Mouse (Mus musculus) forebrain, postnatal 0 days (tissue): ENCODE results near the gene Tirap. TPM values are rescaled to one million over a fixed set of nuclear protein-coding genes. Genes with fewer than 3 reads are reported as not detected.

Source experiments
- ATAC-seq: fragments of 200-750 bp; cut with Nextera tagmentation; 2 replicates; pipeline ENCODE4 v1.8.0; 2017; ENCODE audit warnings: mild to moderate bottlenecking, moderate library complexity
- DNase-seq: peaks from one replicate; pipeline ENCODE4 v3.0.0-alpha.2; 2015
- H3K27ac ChIP-seq: fragments of 300-500 bp; sonication (generic); 2 replicates; pipeline ENCODE4 v1.5.1; 2014; ENCODE audit warnings: low read depth, mild to moderate bottlenecking, antibody characterized with exemption, low read length, moderate library complexity, mixed read lengths
- H3K27me3 ChIP-seq: fragments of 300-500 bp; sonication (generic); 2 replicates; pipeline ENCODE4 v1.6.1; 2014; ENCODE audit warnings: mild to moderate bottlenecking, low read length, mixed read lengths; ENCODE audit not compliant: insufficient read depth
- H3K36me3 ChIP-seq: fragments of 300-500 bp; sonication (generic); 2 replicates; pipeline ENCODE4 v1.6.1; 2014; ENCODE audit warnings: mild to moderate bottlenecking, moderate library complexity; ENCODE audit not compliant: insufficient read depth
- H3K4me1 ChIP-seq: fragments of 300-500 bp; sonication (generic); 2 replicates; pipeline ENCODE4 v1.6.1; 2014; ENCODE audit warnings: antibody characterized with exemption; ENCODE audit not compliant: insufficient read depth
- H3K4me2 ChIP-seq: fragments of 300-500 bp; sonication (generic); 2 replicates; pipeline ENCODE4 v1.6.1; 2014; ENCODE audit warnings: low read depth, mild to moderate bottlenecking, moderate library complexity
- H3K4me3 ChIP-seq: fragments of 300-500 bp; sonication (generic); 2 replicates; pipeline ENCODE4 v1.5.1; 2014; ENCODE audit warnings: low read depth, low read length, mixed read lengths
- H3K9ac ChIP-seq: fragments of 300-500 bp; sonication (generic); 2 replicates; pipeline ENCODE4 v1.6.1; 2014; ENCODE audit warnings: mild to moderate bottlenecking
- H3K9me3 ChIP-seq: fragments of 300-500 bp; sonication (generic); 2 replicates; pipeline ENCODE4 v1.6.1; 2016; ENCODE audit warnings: low read length
- CTCF ChIP-seq: sonication (generic); IDR thresholded peaks from 2 replicates; pipeline ENCODE4 v1.5.1; 2016; ENCODE audit warnings: antibody characterized with exemption, control low read depth, low read depth
- whole genome bisulfite sequencing: fragments of 180-500 bp; shearing (Covaris S2); extraction: QIAGEN DNeasy Blood & Tissue Kit; methylation state at CpG from one replicate; pipeline ENCODE4 v1.1.7; 2014; 5-methylcytosine and 5-hydroxymethylcytosine counted together
- polyA plus RNA-seq: library from polyadenylated mRNA; unstranded; fragments of >200 nt; fragmentation: Nextera tagmentation; extraction: Ambion mirVana; gene quantifications from 2 replicates; pipeline ENCODE4 v1.2.1, GENCODE M21; 2015
- total RNA-seq: library from RNA; depleted of rRNA; stranded (reverse); fragments of >200 nt; gene quantifications from 2 replicates; pipeline ENCODE4 v1.2.3, GENCODE M21; 2014; rRNA removed

Gene Tirap
- 1.7 and 2.0 TPM in 2 replicates for total RNA-seq
- 1.5 and 2.1 TPM in 2 replicates for polyA plus RNA-seq

GRCm38 (mm10) chr9:35199772-35200471 is at the start of gene Tirap, which contains the start of gene Srpr:
Gene Tirap (minus strand): TSS chr9:35200291.
Gene Srpr (plus strand): TSS chr9:35200175.
- peak; percentile 94 for ATAC-seq
- 3% methylated on average over 44 of the region's 44 CpGs for WGBS

DNA sequence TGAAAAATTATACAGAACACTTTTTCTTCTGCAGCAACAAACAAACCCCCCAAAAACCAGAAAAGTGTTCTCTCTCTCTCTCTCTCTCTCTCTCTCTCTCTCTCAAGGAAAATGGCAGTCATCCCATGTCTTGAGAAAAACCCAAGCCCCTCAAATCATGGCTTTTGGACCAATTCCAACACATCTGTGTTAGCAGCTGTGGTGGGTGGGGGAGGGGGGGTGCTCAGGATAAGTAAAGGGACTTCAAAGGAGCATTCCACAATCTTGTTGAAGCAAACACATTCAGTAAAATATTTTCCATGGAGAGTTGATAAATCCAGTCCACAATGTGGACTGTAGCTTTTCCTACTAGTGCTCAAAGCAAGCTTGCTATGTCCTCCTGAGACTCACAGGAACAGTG is 49.4 kb upstream of the Tirap start:
- Histone ChIP-seq H3K36me3 (no peaks in the 10 kb centered on the region), H3K4me3 (no peak overlapping the region), H3K9me3 (no peaks in the 10 kb centered on the region), H3K4me2 (no peak overlapping the region), H3K27me3 (no peaks in the 10 kb centered on the region), H3K9ac (no peak overlapping the region), H3K27ac (no peak overlapping the region), H3K4me1 (no peaks in the 10 kb centered on the region)
- DNase-seq (peak; percentile 31), ATAC-seq (no peak)
- no peak for TF ChIP-seq CTCF

More at GRCm38 (mm10) chr9:35199772-35200471, at the start of gene Tirap, which contains the start of gene Srpr:
- peak; percentile 67 for DNase-seq
- Histone ChIP-seq H3K4me2 (peak within 1 kb of the TSS; percentile 93), H3K9ac (peak within 1 kb of the TSS; percentile 53), H3K36me3 (peaks cover 6% of the 10 kb centered on the region; the same call in 1 of the 2 replicates), H3K4me1 (peaks cover 9% of the 10 kb centered on the region), H3K4me3 (peak within 1 kb of the TSS; percentile 50), H3K9me3 (no peaks in the 10 kb centered on the region), H3K27ac (no peak within 1 kb of the TSS), H3K27me3 (no peaks in the 10 kb centered on the region)
- peak; percentile 81 for TF ChIP-seq CTCF

DNA sequence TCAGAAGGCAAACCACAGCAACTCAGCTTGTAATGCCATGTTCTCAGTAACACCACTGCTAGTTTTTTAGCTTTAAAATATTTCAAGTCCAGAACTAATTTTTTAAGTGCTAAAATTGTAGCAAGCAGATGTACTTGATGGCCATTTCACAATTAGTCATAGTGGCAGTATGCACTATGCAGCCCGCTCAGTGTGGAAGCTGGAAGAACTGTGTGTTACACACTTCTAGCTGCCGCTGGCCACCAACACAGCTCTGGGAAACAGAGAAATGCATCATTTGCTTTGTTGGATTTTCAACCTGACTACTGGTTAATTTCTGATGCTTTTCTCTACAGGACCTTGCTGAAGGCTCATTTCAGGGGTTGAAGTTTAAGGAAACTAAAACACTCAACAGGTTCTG is 47.3 kb upstream of the Tirap start:
- no peak overlapping the region for H3K4me3 ChIP-seq
- H3K36me3 ChIP-seq: no peaks in the 10 kb centered on the region
- 95% methylated on average over 2 of the region's 2 CpGs for WGBS
- H3K27ac ChIP-seq: no peak overlapping the region
- no peaks in the 10 kb centered on the region for H3K4me1 ChIP-seq
- ATAC-seq: no peak
- H3K27me3 ChIP-seq: no peaks in the 10 kb centered on the region
- no peak for TF ChIP-seq CTCF
- H3K9ac ChIP-seq: no peak overlapping the region
- no peaks in the 10 kb centered on the region for H3K9me3 ChIP-seq
- no peak for DNase-seq
- no peak overlapping the region for H3K4me2 ChIP-seq

DNA sequence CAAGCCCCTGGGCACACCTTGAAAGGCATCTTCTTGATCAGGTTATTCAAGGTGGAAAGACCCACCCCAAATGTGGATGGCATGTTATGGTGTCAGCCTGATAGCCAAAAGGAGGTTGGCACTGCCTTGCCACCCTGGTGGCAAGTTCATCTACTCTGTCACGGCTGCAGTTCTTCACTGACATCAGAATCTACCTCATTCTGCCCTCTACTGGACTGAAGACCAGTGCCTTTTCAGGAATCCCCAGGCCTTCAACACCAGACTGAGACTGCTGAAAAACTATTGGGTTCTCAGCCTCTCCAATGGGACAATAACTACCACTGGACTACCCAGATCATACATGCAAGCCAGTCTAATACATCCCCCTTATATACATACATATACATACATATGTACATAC is 39.6 kb upstream of the Tirap start:
- H3K4me2 ChIP-seq: no peak overlapping the region
- no peak overlapping the region for H3K27ac ChIP-seq
- peaks cover 9% of the 10 kb centered on the region for H3K36me3 ChIP-seq
- no peak overlapping the region for H3K4me3 ChIP-seq
- DNase-seq (no peak), ATAC-seq (no peak)
- H3K27me3 ChIP-seq: no peaks in the 10 kb centered on the region
- no peaks in the 10 kb centered on the region for H3K4me1 ChIP-seq
- H3K9ac ChIP-seq: no peak overlapping the region
- 73% methylated on average over 1 of the region's 1 CpGs for WGBS
- no peaks in the 10 kb centered on the region for H3K9me3 ChIP-seq
- TF ChIP-seq CTCF: peak; percentile 15; the same call in 1 of the 2 replicates

DNA sequence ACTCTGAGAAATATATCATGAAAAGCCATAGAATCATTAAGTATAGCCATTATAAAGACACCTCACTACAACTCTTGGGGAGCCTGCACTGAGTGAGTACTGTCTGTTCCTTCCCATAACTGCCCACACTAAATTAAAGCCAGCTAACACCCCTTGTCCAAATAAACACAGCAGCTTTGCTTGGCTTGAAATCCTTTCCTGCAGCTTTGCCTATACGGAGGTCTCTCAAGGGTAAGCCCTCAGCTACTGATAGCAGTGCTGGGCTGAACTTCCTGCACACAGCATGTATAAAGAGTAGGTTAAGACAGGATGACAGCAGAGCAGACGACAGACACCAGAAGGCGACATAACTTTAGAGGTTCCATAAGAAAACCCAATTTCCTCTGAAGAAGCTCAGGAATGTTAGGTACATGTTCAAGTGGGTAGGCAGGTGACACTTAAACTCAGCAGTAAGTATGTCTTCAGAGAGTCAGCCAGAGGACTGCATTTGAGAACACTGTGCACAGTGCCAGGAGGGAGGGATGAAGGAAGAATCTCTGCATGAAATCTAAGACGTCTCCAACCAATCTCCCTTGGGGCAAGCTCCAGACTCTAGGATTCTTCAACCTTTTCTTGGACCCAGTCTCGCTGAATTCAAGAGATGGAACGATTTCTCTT is 39.0 kb upstream of the Tirap start:
- ATAC-seq: no peak
- 82% methylated on average over 6 of the region's 6 CpGs for WGBS
- no peak overlapping the region for H3K27ac ChIP-seq

GRCm38 (mm10) chr9:35238371-35238770 is 38.3 kb upstream of the Tirap start:
- no peak for ATAC-seq
- Histone ChIP-seq H3K27me3 (no peaks in the 10 kb centered on the region), H3K27ac (no peak overlapping the region), H3K9me3 (no peaks in the 10 kb centered on the region), H3K4me1 (no peaks in the 10 kb centered on the region), H3K36me3 (peaks cover 21% of the 10 kb centered on the region), H3K4me3 (no peak overlapping the region), H3K4me2 (no peak overlapping the region), H3K9ac (no peak overlapping the region)
- WGBS: 100% methylated on average over 1 of the region's 1 CpGs
- no peak for DNase-seq
- no peak for TF ChIP-seq CTCF

More for the DNA sequence above, 39.0 kb upstream of the Tirap start:
- Histone ChIP-seq H3K36me3 (peaks cover 16% of the 10 kb centered on the region), H3K4me2 (no peak overlapping the region), H3K4me1 (no peaks in the 10 kb centered on the region), H3K9ac (no peak overlapping the region), H3K27me3 (no peaks in the 10 kb centered on the region), H3K9me3 (no peaks in the 10 kb centered on the region), H3K4me3 (no peak overlapping the region)
- TF ChIP-seq CTCF: no peak
- no peak for DNase-seq

GRCm38 (mm10) chr9:35235996-35236395 is 35.9 kb upstream of the Tirap start:
- Histone ChIP-seq H3K27me3 (no peaks in the 10 kb centered on the region), H3K4me2 (no peak overlapping the region), H3K4me3 (no peak overlapping the region), H3K4me1 (no peaks in the 10 kb centered on the region), H3K27ac (no peak overlapping the region), H3K9me3 (no peaks in the 10 kb centered on the region), H3K9ac (no peak overlapping the region), H3K36me3 (peaks cover 29% of the 10 kb centered on the region)
- 41% methylated on average over 3 of the region's 3 CpGs for whole genome bisulfite sequencing
- DNase-seq (peak; percentile 68), ATAC-seq (peak; percentile 82; the same call in 1 of the 2 replicates)
- no peak for TF ChIP-seq CTCF
